Mouse (Mus musculus) lung, postnatal 0 days (tissue): ENCODE data around the gene Mamdc4. TPM values are rescaled to one million over a fixed set of nuclear protein-coding genes. Genes with fewer than 3 reads are reported as not detected.
A peak's percentile ranks its signal among the peaks of the same experiment; 100 is the strongest.

Experiments used
- ATAC-seq: fragments of 200-750 bp; cut with Nextera tagmentation; 2 replicates; pipeline ENCODE4 v1.8.0; 2017; ENCODE audit warnings: moderate library complexity
- DNase-seq: peaks from one replicate; pipeline ENCODE4 v3.0.0-alpha.2; 2016; ENCODE audit warnings: low spot score
- H3K27ac ChIP-seq: fragments of 300-500 bp; sonication (generic); 2 replicates; pipeline ENCODE4 v1.5.1; 2014; ENCODE audit warnings: antibody characterized with exemption, mild to moderate bottlenecking, low read length, mixed read lengths
- H3K27me3 ChIP-seq: fragments of 300-500 bp; sonication (generic); replicated peaks from 2 replicates; pipeline ENCODE4 v1.6.1; 2014; ENCODE audit warnings: low read length, mixed read lengths; ENCODE audit not compliant: insufficient read depth
- H3K36me3 ChIP-seq: fragments of 300-500 bp; sonication (generic); 2 replicates; pipeline ENCODE4 v1.6.1; 2014; ENCODE audit warnings: low read length, mixed read lengths; ENCODE audit not compliant: insufficient read depth
- H3K4me1 ChIP-seq: fragments of 300-500 bp; sonication (generic); 2 replicates; pipeline ENCODE4 v1.6.1; 2014; ENCODE audit warnings: antibody characterized with exemption, low read depth, low read length, mixed read lengths; ENCODE audit not compliant: insufficient read depth
- H3K4me2 ChIP-seq: fragments of 300-500 bp; sonication (generic); replicated peaks from 2 replicates; pipeline ENCODE4 v1.6.1; 2014; ENCODE audit warnings: low read depth, mild to moderate bottlenecking, low read length, moderate library complexity, mixed read lengths
- H3K4me3 ChIP-seq: fragments of 300-500 bp; sonication (generic); 2 replicates; pipeline ENCODE4 v1.5.1; 2014; ENCODE audit warnings: low read depth, low read length
- H3K9ac ChIP-seq: fragments of 300-500 bp; sonication (generic); replicated peaks from 2 replicates; pipeline ENCODE4 v1.6.1; 2014; ENCODE audit warnings: low read depth, mild to moderate bottlenecking
- H3K9me3 ChIP-seq: fragments of 300-500 bp; sonication (generic); 2 replicates; pipeline ENCODE4 v1.6.1; 2016; ENCODE audit warnings: low read length, mixed read lengths
- CTCF ChIP-seq: IDR thresholded peaks from 2 replicates; pipeline ENCODE4 v1.5.1; 2016; ENCODE audit warnings: antibody characterized with exemption, mild to moderate bottlenecking
- EP300 ChIP-seq: IDR thresholded peaks from 2 replicates; pipeline ENCODE4 v1.6.1; 2016; ENCODE audit warnings: antibody characterized with exemption, mild to moderate bottlenecking, control low read depth
- WGBS: fragments of 180-500 bp; shearing (Covaris S2); extraction: QIAGEN DNeasy Blood & Tissue Kit; methylation state at CpG from one replicate; pipeline ENCODE4 v1.1.7; 2014; 5-methylcytosine and 5-hydroxymethylcytosine counted together
- polyA plus RNA-seq: library from polyadenylated mRNA; unstranded; fragments of >200 nt; fragmentation: Nextera tagmentation; extraction: Ambion mirVana; gene quantifications from 2 replicates; pipeline ENCODE4 v1.2.1, GENCODE M21; 2015

Gene Mamdc4
- polyA plus RNA-seq, 1 experiment from 2014 or later, result 0.31 TPM

DNA sequence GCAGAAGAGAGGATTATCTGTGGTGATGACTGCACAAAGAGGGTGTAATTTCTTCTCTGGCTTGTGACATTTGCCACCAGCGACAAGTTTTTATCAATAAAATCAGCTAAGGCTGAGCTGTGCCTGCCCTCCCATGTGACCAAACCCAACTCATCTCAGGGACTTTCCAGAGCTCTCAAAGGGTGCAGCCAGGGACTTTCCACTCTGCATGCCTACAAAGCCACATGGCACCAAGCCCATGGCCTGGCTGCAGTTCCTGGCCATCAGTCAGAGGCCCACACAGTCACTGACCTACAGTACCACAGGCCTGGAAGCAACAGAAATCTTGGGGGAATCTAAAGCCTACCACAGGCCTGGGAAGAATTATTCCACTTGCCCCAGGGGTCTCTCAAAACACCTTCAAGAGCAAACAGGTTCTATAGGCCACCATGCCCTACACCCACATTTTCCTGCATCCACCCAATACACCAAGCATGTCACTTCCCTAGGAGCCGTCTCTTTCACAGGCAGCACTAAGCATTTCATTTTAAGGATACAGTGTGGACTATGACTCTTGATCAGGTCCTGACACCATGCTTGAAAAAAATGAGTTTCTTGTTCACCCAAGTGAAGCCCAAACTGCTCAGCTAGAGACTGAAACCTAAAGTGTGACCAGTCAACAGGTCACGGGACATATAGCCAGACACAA lies 40.3 kb downstream of the Mamdc4 start:
- DNase-seq (no peak), ATAC-seq (peak; percentile 54)
- H3K9me3 ChIP-seq, result no peaks in the 10 kb centered on the region
- H3K4me2 ChIP-seq, result no peak overlapping the region
- no peak overlapping the region for H3K27ac ChIP-seq
- H3K4me3 ChIP-seq, result no peak overlapping the region
- TF ChIP-seq EP300 (no peak), CTCF (no peak)
- H3K27me3 ChIP-seq, result no peaks in the 10 kb centered on the region
- H3K4me1 ChIP-seq, result no peaks in the 10 kb centered on the region
- no peak overlapping the region for H3K9ac ChIP-seq
- 77% methylated on average over 3 of the region's 3 CpGs for WGBS
- peaks cover 17% of the 10 kb centered on the region for H3K36me3 ChIP-seq

DNA sequence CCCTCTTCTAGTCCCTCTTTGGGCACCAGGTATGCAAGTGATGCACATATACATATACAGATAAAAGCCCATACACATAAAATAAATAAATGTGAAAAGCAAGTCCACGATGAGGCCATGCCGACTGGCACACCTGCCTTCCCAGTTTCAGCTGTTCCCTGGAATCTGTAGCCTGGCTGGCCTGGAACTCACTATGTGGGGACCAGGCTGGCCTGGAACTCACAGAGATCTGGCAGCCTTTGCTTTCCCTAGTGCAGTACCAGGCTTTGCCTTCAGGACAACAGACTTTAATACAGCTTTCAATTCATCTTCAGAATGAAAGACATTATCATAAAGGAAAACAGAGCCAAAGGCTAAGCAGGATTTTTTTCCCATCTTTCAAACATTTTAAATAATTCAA lies 40.9 kb downstream of the Mamdc4 start:
- Histone ChIP-seq H3K4me2 (no peak overlapping the region), H3K4me1 (no peaks in the 10 kb centered on the region), H3K9ac (no peak overlapping the region), H3K9me3 (no peaks in the 10 kb centered on the region), H3K36me3 (peaks cover 24% of the 10 kb centered on the region), H3K27ac (no peak overlapping the region), H3K27me3 (no peaks in the 10 kb centered on the region), H3K4me3 (no peak overlapping the region)
- DNase-seq (no peak), ATAC-seq (no peak)
- no peak for TF ChIP-seq EP300
- TF ChIP-seq CTCF, result no peak
- 90% methylated on average over 2 of the region's 2 CpGs for WGBS

DNA sequence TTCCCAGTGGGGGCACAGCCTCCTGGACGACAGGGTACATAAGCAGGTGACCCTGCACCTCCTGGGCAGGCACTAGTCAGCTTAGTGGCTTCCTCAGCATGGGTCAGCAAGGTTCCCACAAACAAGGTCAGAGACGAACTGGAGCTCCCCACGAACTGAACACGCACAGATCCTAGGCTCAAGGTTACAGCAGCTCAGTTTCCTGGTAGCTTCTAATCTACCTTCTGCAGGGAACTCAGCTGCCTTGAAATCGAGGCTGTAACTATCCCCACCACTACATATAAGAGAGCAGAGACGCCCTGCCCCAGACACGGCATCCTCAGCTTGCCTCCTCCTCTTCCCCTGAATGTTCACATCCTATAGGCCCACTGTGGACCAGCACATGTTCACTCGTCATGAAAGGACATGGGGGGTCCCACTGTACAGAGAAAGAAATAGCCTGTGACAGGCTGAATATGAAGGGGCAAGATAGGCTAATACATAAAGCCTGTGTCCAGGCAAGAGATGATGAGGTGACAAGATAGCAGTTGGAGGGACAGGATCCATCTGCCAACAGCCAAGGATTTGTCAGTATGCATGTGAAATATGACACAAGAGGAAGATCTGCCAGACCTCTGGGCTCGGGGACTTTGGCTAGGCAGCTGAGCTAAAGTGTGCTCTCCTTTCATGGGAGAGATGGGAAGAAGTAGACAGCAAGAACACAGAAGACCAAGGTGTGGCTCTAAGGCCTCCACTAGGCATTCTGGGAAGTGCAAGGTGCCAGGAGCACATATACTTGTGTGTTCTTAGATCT lies 47.9 kb downstream of the Mamdc4 start:
- ATAC-seq (no peak), DNase-seq (no peak)
- H3K4me2 ChIP-seq, result no peak overlapping the region
- H3K27ac ChIP-seq, result no peak overlapping the region
- TF ChIP-seq CTCF, result no peak
- TF ChIP-seq EP300, result no peak
- no peak overlapping the region for H3K4me3 ChIP-seq
- peaks cover 44% of the 10 kb centered on the region for H3K36me3 ChIP-seq
- H3K9ac ChIP-seq, result no peak overlapping the region
- no peaks in the 10 kb centered on the region for H3K27me3 ChIP-seq
- WGBS, result 82% methylated on average over 9 of the region's 9 CpGs
- H3K4me1 ChIP-seq, result no peaks in the 10 kb centered on the region
- no peaks in the 10 kb centered on the region for H3K9me3 ChIP-seq

Other genes starting within 250 kb of the Mamdc4 start
- gene Man1b1, start 242.5 kb downstream of the Mamdc4 start, polyA plus RNA-seq, result 36.8 and 40.9 TPM in 2 replicates
- 10.5 and 11.1 TPM in 2 replicates for gene Dpp7, start 218.5 kb downstream of the Mamdc4 start, polyA plus RNA-seq
- gene Uap1l1, start 209.2 kb downstream of the Mamdc4 start, polyA plus RNA-seq, result 74.4 and 75.5 TPM in 2 replicates
- 2.2 and 2.4 TPM in 2 replicates for gene Sapcd2, start 202.5 kb downstream of the Mamdc4 start, polyA plus RNA-seq
- gene Entpd2, start 179.0 kb downstream of the Mamdc4 start, polyA plus RNA-seq, result 2.6 and 2.8 TPM in 2 replicates
- gene Npdc1, start 175.5 kb downstream of the Mamdc4 start, polyA plus RNA-seq, result 42.7 and 45.3 TPM in 2 replicates
- 0.32 and 0.45 TPM in 2 replicates for gene Fut7, start 151.6 kb downstream of the Mamdc4 start, polyA plus RNA-seq
- gene Abca2, start 146.1 kb downstream of the Mamdc4 start, polyA plus RNA-seq, result 2.7 and 4.0 TPM in 2 replicates
- 633 and 715 TPM in 2 replicates for gene Clic3, start 118.0 kb downstream of the Mamdc4 start, polyA plus RNA-seq
- gene Paxx, start 113.8 kb downstream of the Mamdc4 start, polyA plus RNA-seq, result 67.4 and 68.9 TPM in 2 replicates
- 5.8 and 6.1 TPM in 2 replicates for gene Ptgds, start 104.8 kb downstream of the Mamdc4 start, polyA plus RNA-seq
- not detected in 2 replicates for gene Lcn12, start 80.9 kb downstream of the Mamdc4 start, polyA plus RNA-seq
- gene Fbxw5, start 74.1 kb downstream of the Mamdc4 start, polyA plus RNA-seq, result 39.7 and 43.4 TPM in 2 replicates
- gene C8g, start 73.1 kb downstream of the Mamdc4 start, polyA plus RNA-seq, result 2.6 and 3.2 TPM in 2 replicates
- gene Traf2, start 27.9 kb downstream of the Mamdc4 start, polyA plus RNA-seq, result 20.7 and 21.0 TPM in 2 replicates
- 297 and 329 TPM in 2 replicates for gene Edf1, start 17.0 kb downstream of the Mamdc4 start, polyA plus RNA-seq
- 97.7 and 103 TPM in 2 replicates for gene Phpt1, start 379 bp upstream of the Mamdc4 start, polyA plus RNA-seq
- 0.07 TPM in 1 of 2 replicates, not detected in the other for gene Ajm1, start 6.9 kb upstream of the Mamdc4 start, polyA plus RNA-seq
- 34.7 and 41.2 TPM in 2 replicates for gene Rabl6, start 33.7 kb upstream of the Mamdc4 start, polyA plus RNA-seq
- 0.38 and 0.44 TPM in 2 replicates for gene Ccdc183, start 42.8 kb upstream of the Mamdc4 start, polyA plus RNA-seq
- 26.0 and 29.9 TPM in 2 replicates for gene Tmem141, start 47.2 kb upstream of the Mamdc4 start, polyA plus RNA-seq
- gene Fcna, start 53.2 kb upstream of the Mamdc4 start, polyA plus RNA-seq, result 2.5 and 2.8 TPM in 2 replicates
- gene Lcn8, start 78.3 kb upstream of the Mamdc4 start, polyA plus RNA-seq, result not detected in 2 replicates
- gene Lcn5, start 83.1 kb upstream of the Mamdc4 start, polyA plus RNA-seq, result not detected in 2 replicates
- gene Lcn6, start 101.9 kb upstream of the Mamdc4 start, polyA plus RNA-seq, result not detected in 2 replicates
- gene Lcn10, start 107.9 kb upstream of the Mamdc4 start, polyA plus RNA-seq, result not detected in 2 replicates
- not detected in 2 replicates for gene Obp2a, start 125.2 kb upstream of the Mamdc4 start, polyA plus RNA-seq
- 57.8 and 58.7 TPM in 2 replicates for gene Bmyc, start 131.9 kb upstream of the Mamdc4 start, polyA plus RNA-seq
- gene Obp2b, start 162.2 kb upstream of the Mamdc4 start, polyA plus RNA-seq, result not detected in 2 replicates
- gene Lcn3, start 190.7 kb upstream of the Mamdc4 start, polyA plus RNA-seq, result not detected in 2 replicates
- not detected in 2 replicates for gene Lcn11, start 202.2 kb upstream of the Mamdc4 start, polyA plus RNA-seq
- 0.51 and 0.95 TPM in 2 replicates for gene Gm13539, start 207.4 kb upstream of the Mamdc4 start, polyA plus RNA-seq
- gene Glt6d1, start 241.0 kb upstream of the Mamdc4 start, polyA plus RNA-seq, result not detected in 2 replicates
- not detected in 2 replicates for gene Lcn9, start 248.3 kb upstream of the Mamdc4 start, polyA plus RNA-seq